8 mouse cellular contexts compared by ENCODE assay signal in genomic region chr17:88065801-88066646, GRCm38 (mm10). TPM values are rescaled to one million over a fixed set of nuclear protein-coding genes. Genes with fewer than 3 reads are reported as not detected.
DNase-seq lines count a peak whose midpoint lies in the region; ATAC-seq and TF ChIP-seq lines count a peak whose summit lies in the region.

No protein-coding gene starts in this region.

- WGBS in kidney, embryonic 14.5 days, result under 1% methylated on average over 28 of the region's 57 CpGs
- under 1% methylated on average over 49 of the region's 57 CpGs for WGBS in limb, embryonic 15.5 days

- TF ChIP-seq POLR2A in bone marrow macrophage, adult 2 months (IDR thresholded peaks at IDR 0.05; ENCODE audit: borderline replicate concordance, low read depth, low read length), result no peak
- TF ChIP-seq POLR2A in embryonic fibroblast, embryonic 13.5 days (IDR thresholded peaks at IDR 0.05; ENCODE audit: low read depth, low read length), result peak; percentile 80

- H3K27ac ChIP-seq in bone marrow macrophage, adult 2 months (ENCODE audit: insufficient read depth, low read depth, low read length), result peak overlapping the region; percentile 94
- H3K27ac ChIP-seq in embryonic fibroblast, embryonic 13.5 days (ENCODE audit: insufficient read depth, low read length), result peak overlapping the region; percentile 99
- peak overlapping the region; percentile 100 for H3K27ac ChIP-seq in kidney, embryonic 14.5 days (ENCODE audit: low read depth, low read length)
- peak overlapping the region; percentile 100 for H3K27ac ChIP-seq in limb, embryonic 15.5 days

- peak overlapping the region; percentile 100 for H3K9ac ChIP-seq in kidney, embryonic 14.5 days (ENCODE audit: low read depth, low read length)
- peak overlapping the region; percentile 99 for H3K9ac ChIP-seq in limb, embryonic 15.5 days

- H3K27me3 ChIP-seq in kidney, embryonic 14.5 days (ENCODE audit: control insufficient read depth, insufficient read depth, low read length), result no peaks in the 10 kb centered on the region
- H3K27me3 ChIP-seq in limb, embryonic 15.5 days, result no peaks in the 10 kb centered on the region

- H3K36me3 ChIP-seq in kidney, embryonic 14.5 days (ENCODE audit: control insufficient read depth, insufficient read depth, low read length), result no peaks in the 10 kb centered on the region
- no peaks in the 10 kb centered on the region for H3K36me3 ChIP-seq in limb, embryonic 15.5 days

- H3K4me3 ChIP-seq in bone marrow macrophage, adult 2 months (ENCODE audit: insufficient read depth, low read length), result peak overlapping the region; percentile 80
- peak overlapping the region; percentile 62 for H3K4me3 ChIP-seq in embryonic fibroblast, embryonic 13.5 days (ENCODE audit: insufficient read depth, low read length)
- H3K4me3 ChIP-seq in kidney, embryonic 14.5 days (ENCODE audit: low read length), result peak overlapping the region; percentile 98
- peak overlapping the region; percentile 91 for H3K4me3 ChIP-seq in limb, embryonic 15.5 days

- H3K4me2 ChIP-seq in kidney, embryonic 14.5 days (replicated peaks; ENCODE audit: low read depth, low read length), result peak overlapping the region; percentile 75
- H3K4me2 ChIP-seq in limb, embryonic 15.5 days, result peak overlapping the region; percentile 33

- ATAC-seq in kidney, embryonic 14.5 days (ENCODE audit: low FRiP score, low TSS enrichment), result peak; percentile 97
- ATAC-seq in limb, embryonic 15.5 days (ENCODE audit: insufficient number of reproducible peaks, low FRiP score, low TSS enrichment, low read depth), result peak; percentile 97

- TF ChIP-seq CTCF in bone marrow macrophage, adult 2 months (IDR thresholded peaks at IDR 0.05; ENCODE audit: low read depth, low read length), result peak; percentile 24; the same call in 1 of the 2 replicates
- no peak for TF ChIP-seq CTCF in embryonic fibroblast, embryonic 13.5 days (IDR thresholded peaks at IDR 0.05; ENCODE audit: borderline replicate concordance, insufficient read depth, low read length)

- no peaks in the 10 kb centered on the region for H3K9me3 ChIP-seq in kidney, embryonic 14.5 days (ENCODE audit: control insufficient read depth, low read length)
- no peaks in the 10 kb centered on the region for H3K9me3 ChIP-seq in limb, embryonic 15.5 days

- DNase-seq in A20 (ENCODE audit: low read depth, low spot score), result peak; percentile 96
- DNase-seq in heart, adult 9 months (ENCODE audit: low spot score in 2 of 2), result peak; percentile 94 to 97
- peak; percentile 67 to 79 for DNase-seq in monocyte, adult 2 months (ENCODE audit: low read depth in 1 of 2, low spot score in 2 of 2)
- peak; percentile 91 to 92 for DNase-seq in spleen, postnatal 36 days (ENCODE audit: low spot score in 2 of 2)

- H3K4me1 ChIP-seq in bone marrow macrophage, adult 2 months (ENCODE audit: control insufficient read depth, insufficient read depth, low read length), result peaks cover 7% of the 10 kb centered on the region
- peaks cover under 1% of the 10 kb centered on the region; the same call in 1 of the 2 replicates for H3K4me1 ChIP-seq in embryonic fibroblast, embryonic 13.5 days (ENCODE audit: control insufficient read depth, insufficient read depth, low read length)
- H3K4me1 ChIP-seq in kidney, embryonic 14.5 days (ENCODE audit: control insufficient read depth, insufficient read depth, low read length), result peaks cover 8% of the 10 kb centered on the region; the same call in 1 of the 2 replicates
- peaks cover 6% of the 10 kb centered on the region; the same call in 1 of the 2 replicates for H3K4me1 ChIP-seq in limb, embryonic 15.5 days

RNA-seq across cellular contexts. Expression of gene Fbxo11, which starts 0.9 kb away (rescaled TPM):
- 76.1 and 82.9 TPM in 2 replicates for polyA plus RNA-seq in bone marrow macrophage, adult 2 months (2012; ENCODE audit: insufficient read depth, insufficient read length, missing spikeins)
- 95.7 and 110 TPM in 2 replicates for polyA plus RNA-seq in embryonic fibroblast, embryonic 13.5 days (2011; ENCODE audit: insufficient read length, low read depth, missing spikeins)
- 26.7 and 28.0 TPM in 2 replicates for polyA plus RNA-seq in kidney, embryonic 14.5 days (2014; fragmentation: Nextera tagmentation; extraction: Ambion mirVana)
- 15.7 and 18.2 TPM in 2 replicates for polyA plus RNA-seq in limb, embryonic 15.5 days (2015; fragmentation: Nextera tagmentation; extraction: Ambion mirVana)

Comparison
In these comparisons a context has a peak if more than half of its experiments do, and no peak if none do; other contexts are left out.
1. Peak in every context shown above with its lines: DNase-seq, ATAC-seq, H3K4me3 ChIP-seq and H3K27ac ChIP-seq.